Mouse (Mus musculus): ENCODE measurements around the gene Slc7a7.

DNA sequence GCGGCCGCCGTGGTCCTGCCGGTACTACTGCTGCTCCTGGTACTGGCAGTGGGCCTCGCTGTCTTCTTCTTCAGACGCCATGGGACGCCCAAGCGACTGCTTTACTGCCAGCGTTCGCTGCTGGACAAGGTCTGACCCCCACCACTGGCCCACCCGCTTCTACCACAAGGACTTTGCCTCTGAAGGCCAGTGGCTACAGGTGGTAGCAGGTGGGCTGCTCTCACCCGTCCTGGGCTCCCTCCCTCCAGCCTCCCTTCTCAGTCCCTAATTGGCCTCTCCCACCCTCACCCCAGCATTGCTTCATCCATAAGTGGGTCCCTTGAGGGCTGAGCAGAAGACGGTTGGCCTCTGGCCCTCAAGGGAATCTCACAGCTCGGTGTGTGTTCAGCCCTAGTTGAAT is 23.0 kb upstream of the Slc7a7 start:
- TF ChIP-seq CTCF (IDR thresholded peaks at IDR 0.05; ENCODE audit: control insufficient read depth, insufficient read depth, insufficient replicate concordance, low read depth, low read length) (no peak), POLR2A (IDR thresholded peaks at IDR 0.05; ENCODE audit: control insufficient read depth, low read depth, low read length) (no peak)

Data from testis, adult 2 months (tissue).